ENCODE assay signal across 10 mouse cellular contexts in the genomic region with DNA sequence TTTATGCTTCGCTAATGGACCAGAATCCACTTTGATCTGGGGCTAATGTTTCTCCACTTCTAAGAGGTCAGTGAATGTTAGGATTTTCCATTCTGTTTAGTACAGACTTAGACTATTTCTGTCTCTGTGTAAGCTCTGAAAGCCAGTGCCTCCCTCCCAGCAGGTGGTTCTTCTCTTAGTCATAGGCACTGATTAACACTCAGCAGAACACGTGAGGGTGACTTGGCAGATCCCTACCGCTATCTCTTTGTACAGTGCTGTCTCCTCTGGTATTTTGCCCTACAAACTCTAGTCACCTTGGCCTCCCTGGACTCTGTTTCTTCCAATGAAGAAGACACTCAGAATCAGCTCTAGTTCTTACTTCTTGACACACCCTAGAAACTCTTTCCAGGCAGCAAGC. TPM values are rescaled to one million over a fixed set of nuclear protein-coding genes. Genes with fewer than 3 reads are reported as not detected.
A peak's percentile ranks its signal among the peaks of the same experiment; 100 is the strongest.
DNase-seq lines count a peak whose midpoint lies in the region; ATAC-seq and TF ChIP-seq lines count a peak whose summit lies in the region.
"Had no signal": no experiment of that assay in that cellular context is flagged by ENCODE, and none has a peak within 500 bp of the region (broad histone marks: within the 10 kb centered on the region; RNA-seq: fewer than 3 reads in every experiment).

No protein-coding gene starts in this region.

- no peak overlapping the region for H3K4me3 ChIP-seq in layer of hippocampus, adult 2 months
- no peak overlapping the region for H3K4me3 ChIP-seq in kidney, postnatal 0 days (replicated peaks; ENCODE audit: low read depth, low read length)
- no peak overlapping the region for H3K4me3 ChIP-seq in hindbrain, embryonic 11.5 days (ENCODE audit: low read depth, low read length)
- H3K4me3 ChIP-seq: embryonic facial prominence, embryonic 15.5 days; hindbrain, embryonic 15.5 days had no signal

- H3K9ac ChIP-seq in kidney, postnatal 0 days (ENCODE audit: low read depth, low read length): no peak overlapping the region
- no peak overlapping the region for H3K9ac ChIP-seq in hindbrain, embryonic 11.5 days (ENCODE audit: low read depth, low read length)
- H3K9ac ChIP-seq: embryonic facial prominence, embryonic 15.5 days; hindbrain, embryonic 15.5 days had no signal

- TF ChIP-seq CTCF in layer of hippocampus, adult 2 months (conservative IDR thresholded peaks at IDR 0.05): no peak
- TF ChIP-seq CTCF in kidney, postnatal 0 days (IDR thresholded peaks at IDR 0.05; ENCODE audit: low read depth): no peak

- no peaks in the 10 kb centered on the region for H3K9me3 ChIP-seq in kidney, postnatal 0 days (replicated peaks; ENCODE audit: low read length)
- no peaks in the 10 kb centered on the region for H3K9me3 ChIP-seq in hindbrain, embryonic 11.5 days (ENCODE audit: control insufficient read depth, low read length)
- H3K9me3 ChIP-seq: embryonic facial prominence, embryonic 15.5 days; hindbrain, embryonic 15.5 days had no signal

- no peak overlapping the region; the same call in 1 of the 2 replicates for H3K27ac ChIP-seq in layer of hippocampus, adult 2 months
- H3K27ac ChIP-seq in kidney, postnatal 0 days: no peak overlapping the region
- H3K27ac ChIP-seq in hindbrain, embryonic 11.5 days (ENCODE audit: low read depth, low read length): no peak overlapping the region
- H3K27ac ChIP-seq: embryonic facial prominence, embryonic 15.5 days; hindbrain, embryonic 15.5 days had no signal

- WGBS in kidney, postnatal 0 days: 56% methylated on average over 3 of the region's 3 CpGs
- WGBS in hindbrain, embryonic 11.5 days: 80% methylated on average over 3 of the region's 3 CpGs

- H3K4me2 ChIP-seq in kidney, postnatal 0 days (ENCODE audit: low read length): no peak overlapping the region
- no peak overlapping the region for H3K4me2 ChIP-seq in hindbrain, embryonic 11.5 days (replicated peaks; ENCODE audit: low read depth, low read length)
- H3K4me2 ChIP-seq: embryonic facial prominence, embryonic 15.5 days; hindbrain, embryonic 15.5 days had no signal

- ATAC-seq in kidney, postnatal 0 days (replicated peaks; ENCODE audit: low FRiP score, low read depth): peak; percentile 46; the same call in 1 of the 2 replicates
- no peak for ATAC-seq in hindbrain, embryonic 11.5 days (ENCODE audit: low FRiP score)

- no peaks in the 10 kb centered on the region for H3K36me3 ChIP-seq in kidney, postnatal 0 days (ENCODE audit: insufficient read depth, low read length)
- no peaks in the 10 kb centered on the region for H3K36me3 ChIP-seq in hindbrain, embryonic 11.5 days (ENCODE audit: control insufficient read depth, insufficient read depth, low read length)
- H3K36me3 ChIP-seq: embryonic facial prominence, embryonic 15.5 days; hindbrain, embryonic 15.5 days had no signal

- H3K27me3 ChIP-seq in kidney, postnatal 0 days (ENCODE audit: insufficient read depth, low read length): no peaks in the 10 kb centered on the region
- no peaks in the 10 kb centered on the region for H3K27me3 ChIP-seq in hindbrain, embryonic 11.5 days (ENCODE audit: control insufficient read depth, insufficient read depth, low read length)
- H3K27me3 ChIP-seq: embryonic facial prominence, embryonic 15.5 days; hindbrain, embryonic 15.5 days had no signal

- peak; percentile 29 to 33 for DNase-seq in layer of hippocampus, adult 2 months (ENCODE audit: low spot score in 2 of 2)
- DNase-seq in layer of hippocampus, postnatal 36 days: no peak
- DNase-seq in ZHBTc4 (ENCODE audit: low read depth, low spot score): peak; percentile 43
- DNase-seq in kidney, postnatal 0 days (ENCODE audit: low spot score): peak; percentile 19
- peak; percentile 33 to 48 for DNase-seq in right cerebral cortex, postnatal 36 days (ENCODE audit: low spot score in 2 of 2)
- no peak for DNase-seq in ovary, postnatal 36 days (ENCODE audit: low spot score)
- no peak for DNase-seq in hindbrain, embryonic 11.5 days (ENCODE audit: low spot score)
- no peak for DNase-seq in urinary bladder, postnatal 36 days (ENCODE audit: low spot score in 2 of 2)

- no peaks in the 10 kb centered on the region for H3K4me1 ChIP-seq in kidney, postnatal 0 days (replicated peaks; ENCODE audit: insufficient read depth, low read length)
- no peaks in the 10 kb centered on the region for H3K4me1 ChIP-seq in hindbrain, embryonic 11.5 days (replicated peaks; ENCODE audit: control insufficient read depth, insufficient read depth, low read length)
- H3K4me1 ChIP-seq: embryonic facial prominence, embryonic 15.5 days; hindbrain, embryonic 15.5 days had no signal

RNA-seq across cellular contexts. Expression of gene Ndufb3, which starts 28.2 kb away (rescaled TPM):
- 100 to 1,000 TPM; 109 to 111 TPM for total RNA-seq in layer of hippocampus, adult 2 months (2021)
- total RNA-seq in layer of hippocampus, postnatal 36 days (2021): 100 to 1,000 TPM; 110 to 119 TPM
- 264 and 295 TPM in 2 replicates for polyA plus RNA-seq in kidney, postnatal 0 days (2015; fragmentation: Nextera tagmentation; extraction: Ambion mirVana)
- polyA plus RNA-seq in hindbrain, embryonic 11.5 days (2014; fragmentation: Nextera tagmentation; extraction: Ambion mirVana): 150 and 164 TPM in 2 replicates

RNA-seq across cellular contexts. Expression of gene Fam126b, which starts 28.3 kb away (rescaled TPM):
- 100 to 1,000 TPM; 120 to 124 TPM for total RNA-seq in layer of hippocampus, adult 2 months (2021)
- 100 to 1,000 TPM; 129 to 134 TPM for total RNA-seq in layer of hippocampus, postnatal 36 days (2021)
- 7.5 and 8.0 TPM in 2 replicates for polyA plus RNA-seq in kidney, postnatal 0 days (2015; fragmentation: Nextera tagmentation; extraction: Ambion mirVana)
- 8.5 and 9.1 TPM in 2 replicates for polyA plus RNA-seq in hindbrain, embryonic 11.5 days (2014; fragmentation: Nextera tagmentation; extraction: Ambion mirVana)

Comparison
In these comparisons a context has a peak if more than half of its experiments do, and no peak if none do; other contexts are left out.
1. DNase-seq: peak in layer of hippocampus, adult 2 months (2 of 2), ZHBTc4 (single experiment), kidney, postnatal 0 days (single experiment) and right cerebral cortex, postnatal 36 days (2 of 2); none in layer of hippocampus, postnatal 36 days (0 of 2), ovary, postnatal 36 days (single experiment), hindbrain, embryonic 11.5 days (single experiment) and urinary bladder, postnatal 36 days (0 of 2).